Mouse (Mus musculus): ENCODE data around the gene Oxnad1.
A peak's percentile ranks its signal among the peaks of the same experiment; 100 is the strongest.

Gene Oxnad1

GRCm38 (mm10) chr14:32084761-32085485 lies at the start of gene Oxnad1:
TSS of gene Oxnad1 (plus strand) at chr14:32085374.
- no peaks in the 10 kb centered on the region for H3K9me3 ChIP-seq (ENCODE audit: low read length)
- H3K4me1 ChIP-seq (replicated peaks; ENCODE audit: low read depth, low read length) = peaks cover 59% of the 10 kb centered on the region
- no peaks in the 10 kb centered on the region for H3K27me3 ChIP-seq (ENCODE audit: insufficient read depth, low read length)
- peaks cover 47% of the 10 kb centered on the region for H3K36me3 ChIP-seq (ENCODE audit: insufficient read depth, low read length)
- H3K4me3 ChIP-seq (replicated peaks; ENCODE audit: low read length) = peak within 1 kb of the TSS; percentile 84
- no peak for TF ChIP-seq CTCF (conservative IDR thresholded peaks at IDR 0.05; ENCODE audit: low read length)
- TF ChIP-seq POU5F1 (IDR thresholded peaks at IDR 0.05; ENCODE audit: borderline replicate concordance, low read length) = no peak
- no peak for TF ChIP-seq NANOG (IDR thresholded peaks at IDR 0.05; ENCODE audit: borderline replicate concordance, low read length)

- TF ChIP-seq NANOG (IDR thresholded peaks at IDR 0.05; ENCODE audit: borderline replicate concordance, low read length) (no peak), CTCF (conservative IDR thresholded peaks at IDR 0.05; ENCODE audit: low read length) (no peak), POU5F1 (IDR thresholded peaks at IDR 0.05; ENCODE audit: borderline replicate concordance, low read length) (no peak)
- Histone ChIP-seq H3K4me1 (replicated peaks; ENCODE audit: low read depth, low read length) (no peaks in the 10 kb centered on the region), H3K4me3 (replicated peaks; ENCODE audit: low read length) (no peak overlapping the region), H3K36me3 (ENCODE audit: insufficient read depth, low read length) (no peaks in the 10 kb centered on the region), H3K9me3 (ENCODE audit: low read length) (no peaks in the 10 kb centered on the region), H3K27me3 (ENCODE audit: insufficient read depth, low read length) (no peaks in the 10 kb centered on the region)
Observed at GRCm38 (mm10) chr14:32036482-32036881, 48.7 kb upstream of the Oxnad1 start.

GRCm38 (mm10) chr14:32037661-32038252 lies 47.4 kb upstream of the Oxnad1 start:
- H3K4me1 ChIP-seq (replicated peaks; ENCODE audit: low read depth, low read length) = no peaks in the 10 kb centered on the region
- H3K4me3 ChIP-seq (replicated peaks; ENCODE audit: low read length) = no peak overlapping the region
- TF ChIP-seq POU5F1 (IDR thresholded peaks at IDR 0.05; ENCODE audit: borderline replicate concordance, low read length) (no peak), NANOG (IDR thresholded peaks at IDR 0.05; ENCODE audit: borderline replicate concordance, low read length) (no peak), CTCF (conservative IDR thresholded peaks at IDR 0.05; ENCODE audit: low read length) (no peak)
- no peaks in the 10 kb centered on the region for H3K9me3 ChIP-seq (ENCODE audit: low read length)
- H3K36me3 ChIP-seq (ENCODE audit: insufficient read depth, low read length) = no peaks in the 10 kb centered on the region
- no peaks in the 10 kb centered on the region for H3K27me3 ChIP-seq (ENCODE audit: insufficient read depth, low read length)

- Histone ChIP-seq H3K36me3 (ENCODE audit: insufficient read depth, low read length) (no peaks in the 10 kb centered on the region), H3K4me3 (replicated peaks; ENCODE audit: low read length) (no peak overlapping the region), H3K27me3 (ENCODE audit: insufficient read depth, low read length) (no peaks in the 10 kb centered on the region), H3K9me3 (ENCODE audit: low read length) (no peaks in the 10 kb centered on the region), H3K4me1 (replicated peaks; ENCODE audit: low read depth, low read length) (no peaks in the 10 kb centered on the region)
- TF ChIP-seq NANOG (IDR thresholded peaks at IDR 0.05; ENCODE audit: borderline replicate concordance, low read length) = no peak
- no peak for TF ChIP-seq CTCF (conservative IDR thresholded peaks at IDR 0.05; ENCODE audit: low read length)
- TF ChIP-seq POU5F1 (IDR thresholded peaks at IDR 0.05; ENCODE audit: borderline replicate concordance, low read length) = no peak
Observed at GRCm38 (mm10) chr14:32042108-32042507, 43.1 kb upstream of the Oxnad1 start.

GRCm38 (mm10) chr14:32046357-32046756 lies 38.8 kb upstream of the Oxnad1 start:
- TF ChIP-seq POU5F1 (IDR thresholded peaks at IDR 0.05; ENCODE audit: borderline replicate concordance, low read length) (no peak), NANOG (IDR thresholded peaks at IDR 0.05; ENCODE audit: borderline replicate concordance, low read length) (no peak), CTCF (conservative IDR thresholded peaks at IDR 0.05; ENCODE audit: low read length) (no peak)
- Histone ChIP-seq H3K27me3 (ENCODE audit: insufficient read depth, low read length) (no peaks in the 10 kb centered on the region), H3K4me3 (replicated peaks; ENCODE audit: low read length) (no peak overlapping the region), H3K4me1 (replicated peaks; ENCODE audit: low read depth, low read length) (no peaks in the 10 kb centered on the region), H3K9me3 (ENCODE audit: low read length) (no peaks in the 10 kb centered on the region), H3K36me3 (ENCODE audit: insufficient read depth, low read length) (no peaks in the 10 kb centered on the region)

GRCm38 (mm10) chr14:32050171-32050570 lies 35.0 kb upstream of the Oxnad1 start:
- H3K4me3 ChIP-seq (replicated peaks; ENCODE audit: low read length) = no peak overlapping the region
- no peaks in the 10 kb centered on the region for H3K9me3 ChIP-seq (ENCODE audit: low read length)
- H3K36me3 ChIP-seq (ENCODE audit: insufficient read depth, low read length) = no peaks in the 10 kb centered on the region
- H3K4me1 ChIP-seq (replicated peaks; ENCODE audit: low read depth, low read length) = 0 out of 2 replicates have a peak, but pooled peaks cover 5% of the 10 kb centered on the region
- TF ChIP-seq CTCF (conservative IDR thresholded peaks at IDR 0.05; ENCODE audit: low read length) = no peak
- no peak for TF ChIP-seq NANOG (IDR thresholded peaks at IDR 0.05; ENCODE audit: borderline replicate concordance, low read length)
- TF ChIP-seq POU5F1 (IDR thresholded peaks at IDR 0.05; ENCODE audit: borderline replicate concordance, low read length) = no peak
- H3K27me3 ChIP-seq (ENCODE audit: insufficient read depth, low read length) = no peaks in the 10 kb centered on the region; the same call in 1 of the 2 replicates

- no peak overlapping the region for H3K4me3 ChIP-seq (replicated peaks; ENCODE audit: low read length)
- no peaks in the 10 kb centered on the region for H3K9me3 ChIP-seq (ENCODE audit: low read length)
- peaks cover 17% of the 10 kb centered on the region for H3K4me1 ChIP-seq (replicated peaks; ENCODE audit: low read depth, low read length)
- no peaks in the 10 kb centered on the region for H3K36me3 ChIP-seq (ENCODE audit: insufficient read depth, low read length)
- H3K27me3 ChIP-seq (ENCODE audit: insufficient read depth, low read length) = no peaks in the 10 kb centered on the region; the same call in 1 of the 2 replicates
- TF ChIP-seq POU5F1 (IDR thresholded peaks at IDR 0.05; ENCODE audit: borderline replicate concordance, low read length) (no peak), CTCF (conservative IDR thresholded peaks at IDR 0.05; ENCODE audit: low read length) (no peak), NANOG (IDR thresholded peaks at IDR 0.05; ENCODE audit: borderline replicate concordance, low read length) (no peak)
Observed at GRCm38 (mm10) chr14:32053895-32054294, 31.3 kb upstream of the Oxnad1 start.

- TF ChIP-seq NANOG (IDR thresholded peaks at IDR 0.05; ENCODE audit: borderline replicate concordance, low read length) (no peak), POU5F1 (IDR thresholded peaks at IDR 0.05; ENCODE audit: borderline replicate concordance, low read length) (no peak), CTCF (conservative IDR thresholded peaks at IDR 0.05; ENCODE audit: low read length) (no peak)
- Histone ChIP-seq H3K27me3 (ENCODE audit: insufficient read depth, low read length) (no peaks in the 10 kb centered on the region; the same call in 1 of the 2 replicates), H3K9me3 (ENCODE audit: low read length) (no peaks in the 10 kb centered on the region), H3K4me3 (replicated peaks; ENCODE audit: low read length) (no peak overlapping the region), H3K4me1 (replicated peaks; ENCODE audit: low read depth, low read length) (peaks cover 19% of the 10 kb centered on the region), H3K36me3 (ENCODE audit: insufficient read depth, low read length) (no peaks in the 10 kb centered on the region)
Observed at GRCm38 (mm10) chr14:32054788-32055187, 30.4 kb upstream of the Oxnad1 start.
